Mouse (Mus musculus) stomach, embryonic 15.5 days (tissue): ENCODE results near the gene Jaml. TPM values are rescaled to one million over a fixed set of nuclear protein-coding genes. Genes with fewer than 3 reads are reported as not detected.

Source experiments
- ATAC-seq: fragments of 200-750 bp; cut with Nextera tagmentation; 2 replicates; pipeline ENCODE4 v1.8.0; 2017; ENCODE audit warnings: low read depth, moderate number of reproducible peaks, moderate TSS enrichment; ENCODE audit not compliant: insufficient read depth, low FRiP score
- H3K27ac ChIP-seq: fragments of 300-500 bp; sonication (generic); 2 replicates; pipeline ENCODE4 v1.5.1; 2015; ENCODE audit warnings: mild to moderate bottlenecking, inconsistent platforms
- H3K27me3 ChIP-seq: fragments of 300-500 bp; sonication (generic); replicated peaks from 2 replicates; pipeline ENCODE4 v1.6.1; 2015; ENCODE audit warnings: inconsistent platforms
- H3K36me3 ChIP-seq: fragments of 300-500 bp; sonication (generic); 2 replicates; pipeline ENCODE4 v1.6.1; 2015; ENCODE audit warnings: inconsistent platforms
- H3K4me1 ChIP-seq: fragments of 300-500 bp; sonication (generic); 2 replicates; pipeline ENCODE4 v1.6.1; 2015; ENCODE audit warnings: inconsistent platforms
- H3K4me2 ChIP-seq: fragments of 300-500 bp; sonication (generic); 2 replicates; pipeline ENCODE4 v1.6.1; 2015; ENCODE audit warnings: mild to moderate bottlenecking, inconsistent platforms
- H3K4me3 ChIP-seq: fragments of 300-500 bp; sonication (generic); replicated peaks from 2 replicates; pipeline ENCODE4 v1.5.1; 2015; ENCODE audit warnings: inconsistent platforms
- H3K9ac ChIP-seq: fragments of 300-500 bp; sonication (generic); 2 replicates; pipeline ENCODE4 v1.6.1; 2015; ENCODE audit warnings: inconsistent platforms
- H3K9me3 ChIP-seq: fragments of 300-500 bp; sonication (generic); 2 replicates; pipeline ENCODE4 v1.6.1; 2016; ENCODE audit warnings: inconsistent platforms
- WGBS: fragments of 180-500 bp; shearing (Covaris S2); methylation state at CpG from one replicate; pipeline ENCODE4 v1.1.7; 2015; 5-methylcytosine and 5-hydroxymethylcytosine counted together
- polyA plus RNA-seq: library from polyadenylated mRNA; unstranded; fragments of >200 nt; fragmentation: Nextera tagmentation; extraction: Ambion mirVana; gene quantifications from 2 replicates; pipeline ENCODE4 v1.2.1, GENCODE M21; 2015

Gene Jaml
- polyA plus RNA-seq, 1 experiment from 2014 or later: 24.3 TPM

- Histone ChIP-seq H3K36me3 (no peaks in the 10 kb centered on the region), H3K9me3 (no peaks in the 10 kb centered on the region), H3K4me3 (no peak overlapping the region), H3K27ac (no peak overlapping the region), H3K27me3 (no peaks in the 10 kb centered on the region; the same call in none of the 2 replicates), H3K9ac (no peak overlapping the region), H3K4me1 (no peaks in the 10 kb centered on the region), H3K4me2 (no peak overlapping the region)
- 69% methylated on average over 5 of the region's 5 CpGs for WGBS
- ATAC-seq: no peak
Measured at GRCm38 (mm10) chr9:45084556-45084955, 5.6 kb downstream of the Jaml start.

GRCm38 (mm10) chr9:45085741-45086690 is 7.0 kb downstream of the Jaml start:
- WGBS: 73% methylated on average over 12 of the region's 12 CpGs
- Histone ChIP-seq H3K4me1 (no peaks in the 10 kb centered on the region), H3K4me3 (no peak overlapping the region), H3K36me3 (no peaks in the 10 kb centered on the region), H3K27ac (no peak overlapping the region), H3K9ac (no peak overlapping the region), H3K27me3 (no peaks in the 10 kb centered on the region; the same call in none of the 2 replicates), H3K4me2 (no peak overlapping the region), H3K9me3 (no peaks in the 10 kb centered on the region)
- no peak for ATAC-seq

- H3K4me2 ChIP-seq: no peak overlapping the region
- no peaks in the 10 kb centered on the region for H3K36me3 ChIP-seq
- H3K9me3 ChIP-seq: no peaks in the 10 kb centered on the region
- ATAC-seq: no peak
- no peaks in the 10 kb centered on the region for H3K27me3 ChIP-seq
- H3K4me1 ChIP-seq: no peaks in the 10 kb centered on the region
- H3K27ac ChIP-seq: no peak overlapping the region
- no peak overlapping the region for H3K9ac ChIP-seq
- no peak overlapping the region for H3K4me3 ChIP-seq
Measured at GRCm38 (mm10) chr9:45088040-45088439, 9.1 kb downstream of the Jaml start.

DNA sequence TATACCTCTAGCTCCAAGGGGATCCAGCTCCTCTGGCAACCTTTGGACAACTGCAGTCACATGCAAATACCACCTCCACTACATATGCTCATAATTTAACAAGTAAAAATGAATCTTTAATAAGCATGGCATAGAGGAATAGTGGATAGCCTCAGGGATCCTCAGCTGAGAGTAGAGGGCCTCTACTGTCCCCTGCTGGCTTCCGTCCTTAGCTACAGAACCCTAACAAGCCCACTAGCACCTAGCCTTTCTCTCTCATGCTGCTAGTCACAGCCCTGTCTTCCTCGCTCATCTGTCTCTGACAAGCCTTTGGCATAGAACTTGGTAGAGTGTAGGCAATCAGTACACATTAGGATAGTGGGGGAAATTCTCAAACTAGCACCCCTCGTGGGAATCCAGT is 11.8 kb downstream of the Jaml start:
- no peak overlapping the region for H3K27ac ChIP-seq
- no peaks in the 10 kb centered on the region for H3K36me3 ChIP-seq

GRCm38 (mm10) chr9:45092641-45093040 is 13.7 kb downstream of the Jaml start:
- Histone ChIP-seq H3K27me3 (no peaks in the 10 kb centered on the region), H3K36me3 (no peaks in the 10 kb centered on the region), H3K4me2 (no peak overlapping the region), H3K9me3 (no peaks in the 10 kb centered on the region), H3K9ac (no peak overlapping the region), H3K4me3 (no peak overlapping the region), H3K27ac (no peak overlapping the region), H3K4me1 (no peaks in the 10 kb centered on the region)
- no peak for ATAC-seq
- 48% methylated on average over 4 of the region's 4 CpGs for WGBS

More for the DNA sequence above, 11.8 kb downstream of the Jaml start:
- Histone ChIP-seq H3K9ac (no peak overlapping the region), H3K9me3 (no peaks in the 10 kb centered on the region), H3K4me1 (no peaks in the 10 kb centered on the region), H3K4me2 (no peak overlapping the region), H3K27me3 (no peaks in the 10 kb centered on the region), H3K4me3 (no peak overlapping the region)
- WGBS: 72% methylated on average over 3 of the region's 3 CpGs
- ATAC-seq: no peak

- Histone ChIP-seq H3K4me1 (no peaks in the 10 kb centered on the region), H3K9ac (no peak overlapping the region), H3K4me2 (no peak overlapping the region), H3K27ac (no peak overlapping the region), H3K27me3 (no peaks in the 10 kb centered on the region), H3K9me3 (no peaks in the 10 kb centered on the region), H3K4me3 (no peak overlapping the region), H3K36me3 (no peaks in the 10 kb centered on the region)
- no peak for ATAC-seq
- WGBS: 75% methylated on average over 6 of the region's 6 CpGs
Measured at GRCm38 (mm10) chr9:45095149-45095937, 16.4 kb downstream of the Jaml start.

GRCm38 (mm10) chr9:45097877-45098276 is 18.9 kb downstream of the Jaml start:
- 80% methylated on average over 5 of the region's 5 CpGs for WGBS
- Histone ChIP-seq H3K4me2 (no peak overlapping the region), H3K27ac (no peak overlapping the region), H3K9ac (no peak overlapping the region), H3K9me3 (no peaks in the 10 kb centered on the region), H3K27me3 (no peaks in the 10 kb centered on the region), H3K4me3 (no peak overlapping the region), H3K36me3 (no peaks in the 10 kb centered on the region), H3K4me1 (no peaks in the 10 kb centered on the region)
- ATAC-seq: no peak

DNA sequence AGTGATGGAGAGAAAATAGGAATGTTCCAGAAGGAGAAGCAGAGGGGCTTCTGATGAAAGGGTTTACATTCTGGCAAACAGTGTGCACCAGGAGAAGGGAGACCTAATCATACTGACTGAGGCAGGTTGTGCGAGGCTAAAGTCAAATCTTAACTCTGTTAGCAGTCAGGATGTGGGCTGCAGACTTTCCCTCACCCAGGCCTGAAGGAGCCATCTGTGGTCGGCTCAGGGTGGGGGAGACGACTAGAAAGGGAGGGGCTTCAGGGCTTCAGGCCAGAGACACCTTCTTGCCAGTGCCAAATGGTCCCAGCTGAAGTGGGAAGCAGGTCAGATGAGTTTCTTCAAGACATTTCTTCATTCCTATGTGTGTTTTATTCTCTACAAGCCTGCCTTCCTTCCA is 19.4 kb downstream of the Jaml start:
- no peak overlapping the region for H3K4me2 ChIP-seq
- WGBS: 33% methylated on average over 3 of the region's 3 CpGs
- H3K36me3 ChIP-seq: no peaks in the 10 kb centered on the region
- no peaks in the 10 kb centered on the region for H3K27me3 ChIP-seq
- no peak overlapping the region for H3K9ac ChIP-seq
- H3K27ac ChIP-seq: no peak overlapping the region
- no peaks in the 10 kb centered on the region for H3K9me3 ChIP-seq
- no peak for ATAC-seq
- no peak overlapping the region for H3K4me3 ChIP-seq
- no peaks in the 10 kb centered on the region for H3K4me1 ChIP-seq

DNA sequence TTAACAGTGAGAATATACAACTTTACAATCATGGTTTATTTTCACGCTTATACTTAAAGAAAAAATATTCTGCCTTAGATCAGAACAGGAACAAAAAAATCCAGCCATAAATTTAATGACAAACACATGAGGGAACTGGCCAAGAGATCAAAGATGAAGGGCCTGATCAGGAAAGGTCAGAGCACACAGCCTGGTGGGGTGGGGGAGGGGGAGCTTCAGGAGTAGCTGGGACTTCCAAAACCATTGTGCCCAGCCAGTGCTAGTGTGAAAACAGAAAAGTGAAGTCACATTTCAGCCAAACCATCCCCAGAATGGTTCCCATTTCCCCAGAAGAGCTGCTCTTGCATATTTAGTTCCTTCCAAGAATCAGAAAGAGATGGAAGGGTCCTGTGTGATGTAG is 23.5 kb downstream of the Jaml start:
- WGBS: 86% methylated on average over 1 of the region's 1 CpGs
- no peak for ATAC-seq
- Histone ChIP-seq H3K4me1 (no peaks in the 10 kb centered on the region), H3K4me2 (no peak overlapping the region), H3K36me3 (no peaks in the 10 kb centered on the region), H3K9me3 (no peaks in the 10 kb centered on the region), H3K9ac (no peak overlapping the region), H3K4me3 (no peak overlapping the region), H3K27ac (peak overlapping the region; percentile 57; the same call in 1 of the 2 replicates), H3K27me3 (no peaks in the 10 kb centered on the region)

DNA sequence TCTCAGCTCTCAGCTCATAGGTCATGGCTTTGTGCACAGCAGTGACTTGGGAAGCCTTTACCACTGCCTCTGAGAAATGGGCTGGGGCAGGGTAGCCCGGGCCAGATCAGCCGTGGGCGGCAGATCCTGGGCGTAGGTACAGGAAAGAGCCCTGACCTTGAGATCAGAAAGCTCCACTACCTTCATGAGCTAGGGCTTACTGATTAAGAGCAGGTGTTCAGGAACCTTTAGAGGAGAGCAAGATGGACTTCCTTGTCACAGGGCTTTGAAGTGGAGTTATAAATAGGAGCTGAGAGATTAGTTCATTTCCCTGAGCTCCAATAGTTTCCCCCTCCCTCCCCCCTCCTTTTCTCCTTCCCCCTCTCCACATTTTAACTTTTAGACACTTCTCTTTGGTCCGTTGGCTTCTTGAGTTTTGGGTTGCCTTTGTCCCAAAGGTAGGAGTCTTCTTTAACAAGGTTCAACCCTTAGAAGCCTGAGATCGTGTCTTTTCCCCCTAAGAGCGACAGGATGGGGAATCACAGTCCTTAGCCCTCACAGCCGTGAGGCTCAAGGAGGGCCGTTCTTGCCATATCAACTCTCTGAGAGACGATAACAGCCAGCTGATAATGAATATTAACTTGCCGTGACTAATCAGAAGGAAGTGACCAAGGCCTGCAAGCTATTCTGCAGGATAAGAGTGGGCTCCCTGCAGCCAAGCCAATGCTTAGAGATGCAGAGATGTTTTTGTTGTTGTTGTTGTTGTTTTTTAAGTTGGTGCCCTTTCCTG is 24.4 kb downstream of the Jaml start:
- no peak overlapping the region for H3K9ac ChIP-seq
- H3K27me3 ChIP-seq: no peaks in the 10 kb centered on the region
- no peak overlapping the region for H3K4me3 ChIP-seq
- H3K27ac ChIP-seq: peak overlapping the region; percentile 57
- ATAC-seq: peak; percentile 82
- WGBS: 54% methylated on average over 11 of the region's 11 CpGs
- H3K4me1 ChIP-seq: no peaks in the 10 kb centered on the region
- no peak overlapping the region for H3K4me2 ChIP-seq
- H3K9me3 ChIP-seq: no peaks in the 10 kb centered on the region
- H3K36me3 ChIP-seq: no peaks in the 10 kb centered on the region

- H3K27me3 ChIP-seq: no peaks in the 10 kb centered on the region
- no peak for ATAC-seq
Measured at GRCm38 (mm10) chr9:45105596-45106374, 26.8 kb downstream of the Jaml start.

More at GRCm38 (mm10) chr9:45105596-45106374, 26.8 kb downstream of the Jaml start:
- H3K27ac ChIP-seq: no peak overlapping the region
- no peaks in the 10 kb centered on the region for H3K36me3 ChIP-seq
- no peak overlapping the region for H3K4me2 ChIP-seq
- no peak overlapping the region for H3K9ac ChIP-seq
- H3K4me3 ChIP-seq: no peak overlapping the region
- no peaks in the 10 kb centered on the region for H3K4me1 ChIP-seq
- H3K9me3 ChIP-seq: no peaks in the 10 kb centered on the region
- WGBS: 76% methylated on average over 2 of the region's 2 CpGs
